Mouse (Mus musculus) right cerebral cortex, postnatal 14 days (tissue): Measurements from ENCODE around the gene Mrgprd.

Experiments used
- DNase-seq: peaks from one replicate; pipeline ENCODE4 v3.0.0; 2022

Mrgprd gene

GRCm38 (mm10) chr7:145304153-145304552 is 10.5 kb upstream of the Mrgprd start:
- no peak for DNase-seq

GRCm38 (mm10) chr7:145307636-145308035 is 7.0 kb upstream of the Mrgprd start:
- DNase-seq: no peak

GRCm38 (mm10) chr7:145308061-145308675 is 6.5 kb upstream of the Mrgprd start:
- DNase-seq: no peak

GRCm38 (mm10) chr7:145308866-145309265 is 5.8 kb upstream of the Mrgprd start:
- no peak for DNase-seq

- DNase-seq: no peak
These were observed 4.8 kb upstream of the Mrgprd start for GRCm38 (mm10) chr7:145309877-145310276.

- DNase-seq: no peak
These were observed 4.1 kb upstream of the Mrgprd start for GRCm38 (mm10) chr7:145310526-145310925.

GRCm38 (mm10) chr7:145312137-145312536 is 2.5 kb upstream of the Mrgprd start:
- DNase-seq: no peak

- no peak for DNase-seq
These were observed 2.9 kb downstream of the Mrgprd start for GRCm38 (mm10) chr7:145317522-145317921.

GRCm38 (mm10) chr7:145319481-145319880 is 4.8 kb downstream of the Mrgprd start:
- DNase-seq: no peak

GRCm38 (mm10) chr7:145323607-145324006 is 9.0 kb downstream of the Mrgprd start:
- no peak for DNase-seq

- no peak for DNase-seq
These were observed 11.1 kb downstream of the Mrgprd start for GRCm38 (mm10) chr7:145325697-145326096.

- DNase-seq: no peak
These were observed 15.3 kb downstream of the Mrgprd start for GRCm38 (mm10) chr7:145329982-145330381.

GRCm38 (mm10) chr7:145330641-145331040 is 16.0 kb downstream of the Mrgprd start:
- no peak for DNase-seq

GRCm38 (mm10) chr7:145332376-145333041 is 17.9 kb downstream of the Mrgprd start:
- DNase-seq: no peak

- DNase-seq: no peak
These were observed 19.3 kb downstream of the Mrgprd start for GRCm38 (mm10) chr7:145333936-145334335.

- no peak for DNase-seq
These were observed 19.9 kb downstream of the Mrgprd start for GRCm38 (mm10) chr7:145334428-145335027.

GRCm38 (mm10) chr7:145335199-145335598 is 20.6 kb downstream of the Mrgprd start:
- DNase-seq: no peak

- no peak for DNase-seq
These were observed 21.1 kb downstream of the Mrgprd start for GRCm38 (mm10) chr7:145335616-145336332.

- no peak for DNase-seq
These were observed 23.3 kb downstream of the Mrgprd start for GRCm38 (mm10) chr7:145337889-145338288.

- no peak for DNase-seq
These were observed 25.7 kb downstream of the Mrgprd start for GRCm38 (mm10) chr7:145340248-145340904.
